Mouse (Mus musculus) hindbrain, embryonic 13.5 days (tissue): ENCODE results near the gene Slc5a3. TPM values are rescaled to one million over a fixed set of nuclear protein-coding genes. Genes with fewer than 3 reads are reported as not detected.

ENCODE experiments used
- ATAC-seq: fragments of 200-750 bp; cut with Nextera tagmentation; 2 replicates; pipeline ENCODE4 v1.8.0; 2017; ENCODE audit warnings: moderate TSS enrichment; ENCODE audit not compliant: low FRiP score
- H3K27ac ChIP-seq: fragments of 300-500 bp; sonication (generic); 2 replicates; pipeline ENCODE4 v1.5.1; 2015; ENCODE audit warnings: inconsistent platforms, mild to moderate bottlenecking, moderate library complexity
- H3K27me3 ChIP-seq: fragments of 300-500 bp; sonication (generic); 2 replicates; pipeline ENCODE4 v1.6.1; 2015; ENCODE audit warnings: mild to moderate bottlenecking, inconsistent platforms
- H3K36me3 ChIP-seq: fragments of 300-500 bp; sonication (generic); 2 replicates; pipeline ENCODE4 v1.6.1; 2015; ENCODE audit warnings: mild to moderate bottlenecking, inconsistent platforms
- H3K4me1 ChIP-seq: fragments of 300-500 bp; sonication (generic); replicated peaks from 2 replicates; pipeline ENCODE4 v1.6.1; 2015; ENCODE audit warnings: inconsistent platforms
- H3K4me2 ChIP-seq: fragments of 300-500 bp; sonication (generic); 2 replicates; pipeline ENCODE4 v1.6.1; 2015; ENCODE audit warnings: inconsistent platforms, mild to moderate bottlenecking, moderate library complexity
- H3K4me3 ChIP-seq: fragments of 300-500 bp; sonication (generic); 2 replicates; pipeline ENCODE4 v1.5.1; 2015; ENCODE audit warnings: mild to moderate bottlenecking, inconsistent platforms
- H3K9ac ChIP-seq: fragments of 300-500 bp; sonication (generic); 2 replicates; pipeline ENCODE4 v1.6.1; 2015; ENCODE audit warnings: mild to moderate bottlenecking, inconsistent platforms
- H3K9me3 ChIP-seq: fragments of 300-500 bp; sonication (generic); 2 replicates; pipeline ENCODE4 v1.6.1; 2016; ENCODE audit warnings: inconsistent platforms
- WGBS: fragments of 180-500 bp; shearing (Covaris S2); methylation state at CpG from one replicate; pipeline ENCODE4 v1.1.7; 2015; 5-methylcytosine and 5-hydroxymethylcytosine counted together
- polyA plus RNA-seq: library from polyadenylated mRNA; unstranded; fragments of >200 nt; fragmentation: Nextera tagmentation; extraction: Ambion mirVana; gene quantifications from 2 replicates; pipeline ENCODE4 v1.2.1, GENCODE M21; 2015

The Slc5a3 gene
- polyA plus RNA-seq, 1 experiment from 2014 or later = 19.5 TPM

- Histone ChIP-seq H3K4me3 (no peak overlapping the region), H3K9me3 (no peaks in the 10 kb centered on the region), H3K9ac (no peak overlapping the region), H3K36me3 (peaks cover 13% of the 10 kb centered on the region), H3K27ac (no peak overlapping the region), H3K4me1 (peaks cover 13% of the 10 kb centered on the region), H3K4me2 (no peak overlapping the region), H3K27me3 (no peaks in the 10 kb centered on the region)
- ATAC-seq = no peak
- 96% methylated on average over 5 of the region's 5 CpGs for WGBS
Measured at GRCm38 (mm10) chr16:92107346-92107745, 49.2 kb downstream of the Slc5a3 start.

GRCm38 (mm10) chr16:92114706-92115241 is 56.7 kb downstream of the Slc5a3 start:
- H3K4me3 ChIP-seq = no peak overlapping the region
- H3K4me2 ChIP-seq = no peak overlapping the region
- peaks cover 21% of the 10 kb centered on the region for H3K36me3 ChIP-seq
- no peaks in the 10 kb centered on the region for H3K9me3 ChIP-seq
- peak overlapping the region; percentile 87 for H3K27ac ChIP-seq
- no peaks in the 10 kb centered on the region for H3K27me3 ChIP-seq
- 0 out of 2 replicates have a peak overlapping the region, but pooled peaks have one; percentile 14 for H3K9ac ChIP-seq
- WGBS = 74% methylated on average over 5 of the region's 5 CpGs
- H3K4me1 ChIP-seq = peaks cover 41% of the 10 kb centered on the region
- no peak for ATAC-seq

- Histone ChIP-seq H3K4me3 (no peak overlapping the region), H3K9ac (peak overlapping the region; percentile 58)
- ATAC-seq = peak; percentile 49
Measured at GRCm38 (mm10) chr16:92115611-92116421, 57.7 kb downstream of the Slc5a3 start.

GRCm38 (mm10) chr16:92117337-92118209 is 59.5 kb downstream of the Slc5a3 start:
- Histone ChIP-seq H3K27ac (peak overlapping the region; percentile 40), H3K9me3 (no peaks in the 10 kb centered on the region), H3K4me3 (no peak overlapping the region), H3K4me2 (no peak overlapping the region), H3K27me3 (no peaks in the 10 kb centered on the region), H3K9ac (no peak overlapping the region), H3K4me1 (peaks cover 41% of the 10 kb centered on the region), H3K36me3 (peaks cover 13% of the 10 kb centered on the region)
- WGBS = 58% methylated on average over 9 of the region's 9 CpGs
- ATAC-seq = no peak

More at GRCm38 (mm10) chr16:92115611-92116421, 57.7 kb downstream of the Slc5a3 start:
- Histone ChIP-seq H3K4me1 (peaks cover 41% of the 10 kb centered on the region), H3K36me3 (peaks cover 21% of the 10 kb centered on the region), H3K27me3 (no peaks in the 10 kb centered on the region), H3K27ac (peak overlapping the region; percentile 87), H3K9me3 (no peaks in the 10 kb centered on the region), H3K4me2 (peak overlapping the region; percentile 39)
- 20% methylated on average over 20 of the region's 20 CpGs for WGBS

- Histone ChIP-seq H3K4me2 (no peak overlapping the region), H3K4me3 (no peak overlapping the region), H3K27ac (no peak overlapping the region), H3K27me3 (no peaks in the 10 kb centered on the region), H3K4me1 (peaks cover 41% of the 10 kb centered on the region), H3K9ac (no peak overlapping the region), H3K9me3 (no peaks in the 10 kb centered on the region), H3K36me3 (no peaks in the 10 kb centered on the region; the same call in 1 of the 2 replicates)
- WGBS = 56% methylated on average over 13 of the region's 13 CpGs
- no peak for ATAC-seq
Measured at GRCm38 (mm10) chr16:92119013-92119515, 60.9 kb downstream of the Slc5a3 start.

- Histone ChIP-seq H3K9ac (no peak overlapping the region), H3K27ac (no peak overlapping the region), H3K36me3 (peaks cover 3% of the 10 kb centered on the region; the same call in 1 of the 2 replicates), H3K4me1 (peaks cover 22% of the 10 kb centered on the region), H3K9me3 (peaks cover 5% of the 10 kb centered on the region; the same call in 1 of the 2 replicates), H3K27me3 (no peaks in the 10 kb centered on the region), H3K4me2 (no peak overlapping the region), H3K4me3 (no peak overlapping the region)
- no peak for ATAC-seq
- WGBS = 73% methylated on average over 17 of the region's 17 CpGs
Measured at GRCm38 (mm10) chr16:92120899-92121531, 62.9 kb downstream of the Slc5a3 start.

- no peak for ATAC-seq
Measured at GRCm38 (mm10) chr16:92127226-92127625, 69.1 kb downstream of the Slc5a3 start.

GRCm38 (mm10) chr16:92127666-92128065 is 69.5 kb downstream of the Slc5a3 start:
- no peak overlapping the region for H3K4me2 ChIP-seq
- peaks cover 5% of the 10 kb centered on the region; the same call in 1 of the 2 replicates for H3K9me3 ChIP-seq
- H3K36me3 ChIP-seq = peaks cover 3% of the 10 kb centered on the region; the same call in 1 of the 2 replicates
- 89% methylated on average over 5 of the region's 5 CpGs for WGBS
- H3K4me3 ChIP-seq = no peak overlapping the region
- H3K27ac ChIP-seq = no peak overlapping the region
- no peak overlapping the region for H3K9ac ChIP-seq
- no peak for ATAC-seq
- H3K27me3 ChIP-seq = no peaks in the 10 kb centered on the region
- no peaks in the 10 kb centered on the region for H3K4me1 ChIP-seq

More at GRCm38 (mm10) chr16:92127226-92127625, 69.1 kb downstream of the Slc5a3 start:
- Histone ChIP-seq H3K27ac (no peak overlapping the region), H3K36me3 (peaks cover 3% of the 10 kb centered on the region; the same call in 1 of the 2 replicates), H3K9ac (no peak overlapping the region), H3K4me3 (no peak overlapping the region), H3K9me3 (peaks cover 5% of the 10 kb centered on the region; the same call in 1 of the 2 replicates), H3K27me3 (no peaks in the 10 kb centered on the region), H3K4me1 (no peaks in the 10 kb centered on the region), H3K4me2 (no peak overlapping the region)
- WGBS = 60% methylated on average over 4 of the region's 4 CpGs

- WGBS = 89% methylated on average over 8 of the region's 8 CpGs
- Histone ChIP-seq H3K4me2 (no peak overlapping the region), H3K4me3 (no peak overlapping the region), H3K9me3 (no peaks in the 10 kb centered on the region), H3K27ac (no peak overlapping the region), H3K9ac (no peak overlapping the region), H3K4me1 (0 out of 2 replicates have a peak, but pooled peaks cover 6% of the 10 kb centered on the region), H3K27me3 (no peaks in the 10 kb centered on the region), H3K36me3 (no peaks in the 10 kb centered on the region)
- no peak for ATAC-seq
Measured at GRCm38 (mm10) chr16:92129843-92130242, 71.7 kb downstream of the Slc5a3 start.

- whole genome bisulfite sequencing = 92% methylated on average over 4 of the region's 4 CpGs
Measured at GRCm38 (mm10) chr16:92132511-92132910, 74.4 kb downstream of the Slc5a3 start.

GRCm38 (mm10) chr16:92134148-92134764 is 76.1 kb downstream of the Slc5a3 start:
- no peak overlapping the region for H3K4me3 ChIP-seq
- peaks cover 12% of the 10 kb centered on the region for H3K4me1 ChIP-seq
- ATAC-seq = no peak
- H3K27ac ChIP-seq = peak overlapping the region; percentile 40; the same call in 1 of the 2 replicates
- H3K27me3 ChIP-seq = no peaks in the 10 kb centered on the region
- H3K9ac ChIP-seq = no peak overlapping the region
- H3K9me3 ChIP-seq = no peaks in the 10 kb centered on the region
- no peaks in the 10 kb centered on the region for H3K36me3 ChIP-seq
- no peak overlapping the region for H3K4me2 ChIP-seq
- WGBS = 79% methylated on average over 11 of the region's 11 CpGs

More at GRCm38 (mm10) chr16:92132511-92132910, 74.4 kb downstream of the Slc5a3 start:
- no peaks in the 10 kb centered on the region for H3K27me3 ChIP-seq
- no peaks in the 10 kb centered on the region for H3K36me3 ChIP-seq
- H3K9me3 ChIP-seq = no peaks in the 10 kb centered on the region
- 0 out of 2 replicates have a peak, but pooled peaks cover 6% of the 10 kb centered on the region for H3K4me1 ChIP-seq
- ATAC-seq = no peak
- H3K4me3 ChIP-seq = no peak overlapping the region
- H3K27ac ChIP-seq = no peak overlapping the region
- H3K9ac ChIP-seq = no peak overlapping the region
- H3K4me2 ChIP-seq = no peak overlapping the region
